Mouse (Mus musculus) kidney, postnatal 0 days (tissue): ENCODE results near the gene Acot11. TPM values are rescaled to one million over a fixed set of nuclear protein-coding genes. Genes with fewer than 3 reads are reported as not detected.
A peak's percentile ranks its signal among the peaks of the same experiment; 100 is the strongest.
"Not testable (repeated sequence)": the region's sequence is repeated elsewhere in the genome, so short reads cannot be mapped to it uniquely, and the experiment has no call there.

ENCODE experiments used
- ATAC-seq: fragments of 200-750 bp; cut with Nextera tagmentation; replicated peaks from 2 replicates; pipeline ENCODE4 v1.8.0; 2017; ENCODE audit warnings: low read depth, moderate number of reproducible peaks, moderate TSS enrichment, moderate library complexity; ENCODE audit not compliant: low FRiP score
- DNase-seq: peaks from one replicate; pipeline ENCODE4 v3.0.0-alpha.2; 2016; ENCODE audit warnings: low spot score
- H3K27ac ChIP-seq: fragments of 300-500 bp; sonication (generic); 2 replicates; pipeline ENCODE4 v1.5.1; 2014; ENCODE audit warnings: mild to moderate bottlenecking
- H3K27me3 ChIP-seq: fragments of 300-500 bp; sonication (generic); 2 replicates; pipeline ENCODE4 v1.6.1; 2014; ENCODE audit warnings: low read length, mixed read lengths; ENCODE audit not compliant: insufficient read depth
- H3K36me3 ChIP-seq: fragments of 300-500 bp; sonication (generic); 2 replicates; pipeline ENCODE4 v1.6.1; 2014; ENCODE audit warnings: low read length, mixed read lengths; ENCODE audit not compliant: insufficient read depth
- H3K4me1 ChIP-seq: fragments of 300-500 bp; sonication (generic); replicated peaks from 2 replicates; pipeline ENCODE4 v1.6.1; 2014; ENCODE audit warnings: antibody characterized with exemption, low read length, mixed read lengths; ENCODE audit not compliant: insufficient read depth
- H3K4me2 ChIP-seq: fragments of 300-500 bp; sonication (generic); 2 replicates; pipeline ENCODE4 v1.6.1; 2014; ENCODE audit warnings: mild to moderate bottlenecking, low read length, moderate library complexity, mixed read lengths
- H3K4me3 ChIP-seq: fragments of 300-500 bp; sonication (generic); replicated peaks from 2 replicates; pipeline ENCODE4 v1.5.1; 2014; ENCODE audit warnings: low read depth, low read length
- H3K9ac ChIP-seq: fragments of 300-500 bp; sonication (generic); 2 replicates; pipeline ENCODE4 v1.6.1; 2014; ENCODE audit warnings: low read depth, low read length
- H3K9me3 ChIP-seq: fragments of 300-500 bp; sonication (generic); replicated peaks from 2 replicates; pipeline ENCODE4 v1.6.1; 2016; ENCODE audit warnings: low read length, inconsistent platforms, mixed read lengths
- CTCF ChIP-seq: IDR thresholded peaks from 2 replicates; pipeline ENCODE4 v1.5.1; 2016; ENCODE audit warnings: antibody characterized with exemption, low read depth, mild to moderate bottlenecking, moderate library complexity
- WGBS: fragments of 180-500 bp; shearing (Covaris S2); extraction: QIAGEN DNeasy Blood & Tissue Kit; methylation state at CpG from one replicate; pipeline ENCODE4 v1.1.7; 2014; 5-methylcytosine and 5-hydroxymethylcytosine counted together
- polyA plus RNA-seq: library from polyadenylated mRNA; unstranded; fragments of >200 nt; fragmentation: Nextera tagmentation; extraction: Ambion mirVana; gene quantifications from 2 replicates; pipeline ENCODE4 v1.2.1, GENCODE M21; 2015

Acot11 gene
- polyA plus RNA-seq, 1 experiment from 2014 or later = 1.7 TPM

- Histone ChIP-seq H3K36me3 (no peaks in the 10 kb centered on the region), H3K9me3 (no peaks in the 10 kb centered on the region), H3K27me3 (no peaks in the 10 kb centered on the region), H3K9ac (no peak overlapping the region), H3K4me2 (no peak overlapping the region), H3K4me1 (peaks cover 9% of the 10 kb centered on the region; the same call in 1 of the 2 replicates), H3K27ac (no peak overlapping the region), H3K4me3 (no peak overlapping the region)
- no peak for TF ChIP-seq CTCF
- DNase-seq = no peak
- 21% methylated on average over 3 of the region's 3 CpGs for WGBS
- ATAC-seq = no peak
Observed at GRCm38 (mm10) chr4:106776998-106777397, 27.8 kb downstream of the Acot11 start.

DNA sequence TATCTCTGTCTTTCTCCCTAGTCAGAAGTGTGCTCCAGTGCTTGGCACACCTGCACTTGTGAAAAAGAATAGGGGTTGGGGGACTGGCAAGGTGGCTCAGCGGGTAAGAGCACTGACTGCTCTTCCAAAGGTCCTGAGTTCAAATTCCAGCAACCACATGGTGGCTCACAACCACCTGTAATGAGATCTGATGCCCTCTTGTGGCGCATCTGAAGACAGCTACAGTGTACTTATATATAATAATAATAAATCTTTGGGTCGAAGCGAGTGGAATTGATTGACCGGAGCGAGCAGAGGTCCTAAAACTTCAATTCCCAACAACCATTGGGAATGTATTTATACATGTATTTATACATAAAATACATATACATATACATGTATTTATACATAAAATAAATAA is 29.0 kb downstream of the Acot11 start:
- H3K4me3 ChIP-seq, H3K9ac ChIP-seq, H3K4me1 ChIP-seq, H3K27ac ChIP-seq, H3K9me3 ChIP-seq, H3K4me2 ChIP-seq, H3K27me3 ChIP-seq, ATAC-seq, H3K36me3 ChIP-seq, DNase-seq: not testable (repeated sequence)
- TF ChIP-seq CTCF = 0 out of 2 replicates have a peak, but pooled peaks have one; percentile 26
- 86% methylated on average over 6 of the region's 6 CpGs for WGBS

GRCm38 (mm10) chr4:106772558-106772957 is 32.2 kb downstream of the Acot11 start:
- WGBS = 88% methylated on average over 1 of the region's 1 CpGs
- Histone ChIP-seq H3K9ac (no peak overlapping the region), H3K4me3 (no peak overlapping the region), H3K4me2 (no peak overlapping the region), H3K4me1 (no peaks in the 10 kb centered on the region), H3K9me3 (no peaks in the 10 kb centered on the region), H3K36me3 (no peaks in the 10 kb centered on the region), H3K27me3 (no peaks in the 10 kb centered on the region), H3K27ac (no peak overlapping the region)
- no peak for DNase-seq
- no peak for ATAC-seq
- TF ChIP-seq CTCF = no peak

GRCm38 (mm10) chr4:106769306-106769705 is 35.5 kb downstream of the Acot11 start:
- no peak overlapping the region for H3K9ac ChIP-seq
- H3K27me3 ChIP-seq = no peaks in the 10 kb centered on the region
- ATAC-seq = no peak
- no peak overlapping the region for H3K4me2 ChIP-seq
- no peaks in the 10 kb centered on the region for H3K36me3 ChIP-seq
- DNase-seq = no peak
- no peaks in the 10 kb centered on the region for H3K4me1 ChIP-seq
- H3K27ac ChIP-seq = no peak overlapping the region
- WGBS = 78% methylated on average over 2 of the region's 2 CpGs
- TF ChIP-seq CTCF = no peak
- no peaks in the 10 kb centered on the region for H3K9me3 ChIP-seq
- no peak overlapping the region for H3K4me3 ChIP-seq

GRCm38 (mm10) chr4:106764166-106764565 is 40.6 kb downstream of the Acot11 start:
- H3K4me1 ChIP-seq = no peaks in the 10 kb centered on the region
- DNase-seq (no peak), ATAC-seq (no peak)
- no peak overlapping the region for H3K9ac ChIP-seq
- WGBS = 67% methylated on average over 7 of the region's 7 CpGs
- H3K4me3 ChIP-seq = no peak overlapping the region
- no peak overlapping the region for H3K4me2 ChIP-seq
- no peaks in the 10 kb centered on the region for H3K9me3 ChIP-seq
- H3K27ac ChIP-seq = no peak overlapping the region
- no peak for TF ChIP-seq CTCF
- H3K36me3 ChIP-seq = no peaks in the 10 kb centered on the region
- no peaks in the 10 kb centered on the region for H3K27me3 ChIP-seq

DNA sequence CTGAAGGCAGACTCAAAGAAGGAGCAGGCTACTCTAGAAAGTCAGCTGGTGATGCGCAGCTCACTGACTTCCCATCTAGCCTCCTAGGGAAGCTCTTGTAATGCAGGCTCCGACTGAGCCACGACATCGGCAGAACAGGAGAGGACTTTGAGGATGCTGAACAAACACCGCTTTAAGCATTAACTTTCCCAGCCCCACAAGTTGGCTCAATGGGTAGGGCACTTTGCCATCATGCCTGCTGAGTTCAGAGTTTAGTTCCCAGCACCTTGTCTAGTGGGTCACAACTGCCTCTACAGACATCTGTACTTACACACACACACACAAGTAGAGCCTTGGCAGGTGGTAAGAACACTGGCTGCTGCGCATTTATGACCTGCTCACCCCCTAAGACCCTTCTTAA is 53.1 kb downstream of the Acot11 start:
- H3K9ac ChIP-seq = no peak overlapping the region
- ATAC-seq (no peak), DNase-seq (no peak)
- no peaks in the 10 kb centered on the region for H3K27me3 ChIP-seq
- 93% methylated on average over 6 of the region's 6 CpGs for WGBS
- no peak overlapping the region for H3K27ac ChIP-seq
- no peak for TF ChIP-seq CTCF
- no peak overlapping the region for H3K4me2 ChIP-seq
- H3K9me3 ChIP-seq = no peaks in the 10 kb centered on the region
- H3K4me3 ChIP-seq = no peak overlapping the region
- H3K36me3 ChIP-seq = no peaks in the 10 kb centered on the region
- H3K4me1 ChIP-seq = no peaks in the 10 kb centered on the region

GRCm38 (mm10) chr4:106749699-106750098 is 55.1 kb downstream of the Acot11 start:
- H3K27me3 ChIP-seq = no peaks in the 10 kb centered on the region
- no peak overlapping the region for H3K27ac ChIP-seq
- no peak overlapping the region for H3K9ac ChIP-seq
- 8% methylated on average over 7 of the region's 7 CpGs for WGBS
- H3K9me3 ChIP-seq = no peaks in the 10 kb centered on the region
- peak; percentile 96 for TF ChIP-seq CTCF
- H3K4me2 ChIP-seq = peak overlapping the region; percentile 38; the same call in 1 of the 2 replicates
- H3K4me1 ChIP-seq = no peaks in the 10 kb centered on the region
- DNase-seq (peak; percentile 86), ATAC-seq (peak; percentile 89)
- H3K36me3 ChIP-seq = no peaks in the 10 kb centered on the region
- no peak overlapping the region for H3K4me3 ChIP-seq
